In the genomic region with DNA sequence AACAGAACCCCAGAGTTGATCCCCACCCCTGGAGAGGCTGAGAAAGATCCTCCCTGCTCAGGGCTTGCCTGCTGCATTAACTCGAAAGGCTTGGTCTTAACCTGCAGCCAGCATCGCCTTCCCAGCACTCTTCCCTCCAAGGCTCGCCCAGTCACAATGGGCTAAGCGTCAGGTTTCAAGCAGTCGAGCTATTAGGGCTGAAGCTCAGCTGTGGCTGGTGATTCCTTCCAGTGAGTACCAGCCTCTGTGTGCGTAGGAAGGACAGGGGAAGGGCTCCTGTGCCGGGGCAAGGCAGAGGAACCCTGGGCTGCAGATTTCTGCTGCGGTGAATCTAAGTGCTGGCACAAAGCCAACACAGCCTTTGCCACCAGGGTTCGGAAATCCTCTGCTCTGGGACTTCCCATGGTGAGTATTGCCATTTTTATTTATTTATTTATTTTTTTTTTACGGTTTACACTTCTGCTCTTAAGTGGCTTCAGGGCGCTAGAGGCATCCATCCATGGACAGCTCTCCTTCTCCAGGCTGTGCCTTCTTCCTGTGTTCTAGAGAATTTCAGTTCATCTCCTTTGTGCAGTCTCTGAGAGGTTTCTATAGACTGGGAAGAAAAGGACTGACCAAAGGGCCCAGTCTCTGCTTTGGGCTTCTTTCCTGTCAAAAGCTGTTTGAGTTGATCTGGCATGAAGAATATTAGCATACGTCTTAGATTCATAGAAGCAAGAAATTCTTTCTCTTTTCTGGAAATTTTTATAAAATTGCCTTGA, we compare ENCODE assay signal across 9 mouse cellular contexts.
DNase-seq lines count a peak whose midpoint lies in the region; ATAC-seq and TF ChIP-seq lines count a peak whose summit lies in the region.
"Had no signal": no experiment of that assay in that cellular context is flagged by ENCODE, and none has a peak within 500 bp of the region (broad histone marks: within the 10 kb centered on the region; RNA-seq: fewer than 3 reads in every experiment).

No protein-coding gene starts in this region.

- no peak overlapping the region for H3K27ac ChIP-seq in hindbrain, embryonic 13.5 days
- peak overlapping the region; percentile 70 for H3K27ac ChIP-seq in liver, embryonic 16.5 days (ENCODE audit: low read length)

- no peaks in the 10 kb centered on the region for H3K9me3 ChIP-seq in hindbrain, embryonic 13.5 days
- no peaks in the 10 kb centered on the region for H3K9me3 ChIP-seq in liver, embryonic 16.5 days (replicated peaks; ENCODE audit: control insufficient read depth, low read length)
- H3K9me3 ChIP-seq: megakaryocyte, embryonic 14.5 days had no signal

- peaks cover 14% of the 10 kb centered on the region for H3K4me1 ChIP-seq in hindbrain, embryonic 13.5 days (replicated peaks)
- peaks cover 6% of the 10 kb centered on the region for H3K4me1 ChIP-seq in liver, embryonic 16.5 days (ENCODE audit: control insufficient read depth, low read depth, low read length)
- H3K4me1 ChIP-seq: megakaryocyte, embryonic 14.5 days had no signal

- ATAC-seq in hindbrain, embryonic 13.5 days (ENCODE audit: low FRiP score): peak; percentile 49; the same call in 1 of the 2 replicates
- ATAC-seq in liver, embryonic 16.5 days (ENCODE audit: low read depth): peak; percentile 5; the same call in 1 of the 2 replicates

- TF ChIP-seq POLR2A in brain, embryonic 14.5 days (IDR thresholded peaks at IDR 0.05; ENCODE audit: borderline replicate concordance, extremely low read depth, insufficient read depth, insufficient read length, poor library complexity, severe bottlenecking): no peak

- no peaks in the 10 kb centered on the region for H3K27me3 ChIP-seq in hindbrain, embryonic 13.5 days
- H3K27me3 ChIP-seq in liver, embryonic 16.5 days (ENCODE audit: control insufficient read depth, insufficient read depth, low read depth, low read length): no peaks in the 10 kb centered on the region

- no peak for TF ChIP-seq CTCF in brain, embryonic 14.5 days (IDR thresholded peaks at IDR 0.05; ENCODE audit: borderline replicate concordance, extremely low read depth, insufficient read depth, insufficient read length)

- peak; percentile 32 for DNase-seq in adrenal gland, postnatal 14 days
- DNase-seq in adrenal gland, adult 8-10 months: no peak
- peak; percentile 77 for DNase-seq in brain, embryonic 14.5 days (ENCODE audit: low read depth)
- DNase-seq in frontal cortex, postnatal 14 days (ENCODE audit: low spot score in 2 of 2): no peak
- no peak for DNase-seq in thymus, postnatal 0 days (ENCODE audit: low spot score)
- DNase-seq in urinary bladder, adult 18-20 months (ENCODE audit: low spot score in 2 of 2): no peak

- H3K4me3 ChIP-seq in hindbrain, embryonic 13.5 days: no peak overlapping the region
- H3K4me3 ChIP-seq in liver, embryonic 16.5 days (ENCODE audit: low read depth, low read length): peak overlapping the region; percentile 37
- H3K4me3 ChIP-seq: megakaryocyte, embryonic 14.5 days had no signal

- H3K9ac ChIP-seq in hindbrain, embryonic 13.5 days: peak overlapping the region; percentile 24; the same call in 1 of the 2 replicates
- no peak overlapping the region for H3K9ac ChIP-seq in liver, embryonic 16.5 days (ENCODE audit: low read depth, low read length)

- 16% methylated on average over 12 of the region's 12 CpGs for WGBS in hindbrain, embryonic 13.5 days
- 12% methylated on average over 12 of the region's 12 CpGs for WGBS in liver, embryonic 16.5 days (ENCODE audit: insufficient replicate concordance)

- H3K4me2 ChIP-seq in hindbrain, embryonic 13.5 days: peak overlapping the region; percentile 18; the same call in 1 of the 2 replicates
- peak overlapping the region; percentile 40 for H3K4me2 ChIP-seq in liver, embryonic 16.5 days (ENCODE audit: low read depth, low read length)

- H3K36me3 ChIP-seq in hindbrain, embryonic 13.5 days: no peaks in the 10 kb centered on the region
- H3K36me3 ChIP-seq in liver, embryonic 16.5 days (ENCODE audit: control insufficient read depth, insufficient read depth): no peaks in the 10 kb centered on the region

Comparison
In these comparisons a context has a peak if more than half of its experiments do, and no peak if none do; other contexts are left out.
1. DNase-seq: peak in adrenal gland, postnatal 14 days (single experiment) and brain, embryonic 14.5 days (single experiment); none in adrenal gland, adult 8-10 months (single experiment), frontal cortex, postnatal 14 days (0 of 2), thymus, postnatal 0 days (single experiment) and urinary bladder, adult 18-20 months (0 of 2).